Mouse (Mus musculus): ENCODE results near the gene Ano1. TPM values are rescaled to one million over a fixed set of nuclear protein-coding genes. Genes with fewer than 3 reads are reported as not detected.

Gene Ano1
- polyA plus RNA-seq, 1 experiment from 2014 or later: 3.3 TPM

DNA sequence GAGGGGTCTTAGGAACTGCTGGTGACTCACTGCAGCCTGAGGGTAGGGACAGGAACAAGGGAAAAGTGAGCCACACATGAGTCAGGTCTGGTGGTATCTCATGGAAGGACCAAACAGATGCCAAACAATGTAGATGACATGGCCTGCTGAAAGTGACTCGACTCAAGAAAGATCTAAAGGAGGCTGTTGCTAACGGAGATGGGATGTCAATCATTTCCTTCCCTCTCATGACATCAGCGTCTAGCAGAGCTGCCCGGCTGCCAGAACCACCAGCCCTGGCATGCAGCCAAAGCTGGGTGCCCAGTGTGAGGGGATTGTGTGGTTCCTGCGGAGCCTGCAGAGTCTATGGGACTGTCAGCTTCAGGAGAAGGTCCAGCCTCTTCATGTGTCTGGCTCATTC, 67.3 kb downstream of the Ano1 start:
- no peak for ATAC-seq (ENCODE audit: low FRiP score, low read depth)
- Histone ChIP-seq H3K9me3 (no peaks in the 10 kb centered on the region), H3K27ac (no peak overlapping the region)

GRCm38 (mm10) chr7:144680096-144680495, 71.7 kb downstream of the Ano1 start:
- H3K4me1 ChIP-seq: peaks cover 7% of the 10 kb centered on the region
- 84% methylated on average over 5 of the region's 5 CpGs for WGBS

More for the DNA sequence above, 67.3 kb downstream of the Ano1 start:
- no peak overlapping the region for H3K4me3 ChIP-seq
- H3K36me3 ChIP-seq: no peaks in the 10 kb centered on the region
- H3K9ac ChIP-seq: no peak overlapping the region
- no peaks in the 10 kb centered on the region; the same call in 1 of the 2 replicates for H3K4me1 ChIP-seq
- peaks cover 9% of the 10 kb centered on the region for H3K27me3 ChIP-seq (replicated peaks)
- no peak overlapping the region for H3K4me2 ChIP-seq (replicated peaks)
- 62% methylated on average over 5 of the region's 5 CpGs for WGBS

GRCm38 (mm10) chr7:144678241-144679030, 73.3 kb downstream of the Ano1 start:
- 0 out of 2 replicates have a peak overlapping the region, but pooled peaks have one; percentile 39 for H3K9ac ChIP-seq
- H3K27me3 ChIP-seq (replicated peaks): peaks cover 42% of the 10 kb centered on the region
- ATAC-seq (ENCODE audit: low FRiP score, low read depth): no peak
- no peaks in the 10 kb centered on the region for H3K9me3 ChIP-seq
- H3K4me1 ChIP-seq: peaks cover 7% of the 10 kb centered on the region
- no peaks in the 10 kb centered on the region for H3K36me3 ChIP-seq
- 7% methylated on average over 68 of the region's 68 CpGs for WGBS
- peak overlapping the region; percentile 66 for H3K4me2 ChIP-seq (replicated peaks)
- H3K27ac ChIP-seq: no peak overlapping the region
- peak overlapping the region; percentile 32 for H3K4me3 ChIP-seq

More at GRCm38 (mm10) chr7:144680096-144680495, 71.7 kb downstream of the Ano1 start:
- Histone ChIP-seq H3K4me3 (no peak overlapping the region), H3K4me2 (replicated peaks) (no peak overlapping the region), H3K9ac (no peak overlapping the region), H3K27ac (no peak overlapping the region), H3K27me3 (replicated peaks) (peaks cover 42% of the 10 kb centered on the region), H3K36me3 (no peaks in the 10 kb centered on the region), H3K9me3 (no peaks in the 10 kb centered on the region)
- no peak for ATAC-seq (ENCODE audit: low FRiP score, low read depth)

DNA sequence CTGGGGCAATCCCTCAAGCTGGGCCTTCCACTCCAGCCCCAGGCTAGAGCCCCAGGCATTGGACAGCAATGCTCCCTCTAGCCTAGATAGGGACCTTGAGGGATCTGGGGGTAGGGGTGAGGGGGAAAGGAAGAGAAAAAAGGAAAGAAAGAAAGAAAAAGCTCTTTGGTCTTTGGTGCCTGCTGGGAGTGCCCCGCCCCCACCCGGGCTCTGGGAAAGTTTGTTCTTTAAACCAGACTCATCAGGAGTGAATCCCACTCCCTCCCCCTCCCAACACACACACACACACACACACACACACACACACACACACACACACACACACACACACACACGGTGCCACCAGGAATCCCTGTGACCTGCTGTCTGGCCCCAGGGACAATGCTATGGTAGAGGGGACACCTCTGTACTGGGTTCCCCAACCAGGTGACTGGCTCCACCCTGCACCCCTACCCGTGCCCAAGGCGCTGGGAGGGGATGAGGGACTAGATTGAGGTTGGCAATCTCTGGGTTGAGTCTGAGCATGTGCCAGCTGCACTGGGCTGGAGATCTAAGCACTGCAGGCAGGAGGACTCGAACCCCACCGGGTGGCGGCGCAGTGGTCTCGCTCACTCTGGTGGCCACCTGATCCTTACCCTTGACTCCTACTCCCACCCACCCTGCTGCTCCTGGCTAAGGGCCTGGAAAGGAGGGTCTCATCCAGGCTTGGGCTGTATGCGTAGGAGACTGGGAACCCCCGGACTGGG, 74.3 kb downstream of the Ano1 start:
- ATAC-seq (ENCODE audit: low FRiP score, low read depth): 0 out of 2 replicates have a peak, but pooled peaks have one; percentile 29
- H3K4me1 ChIP-seq: peaks cover 7% of the 10 kb centered on the region
- 32% methylated on average over 12 of the region's 12 CpGs for WGBS
- H3K9ac ChIP-seq: no peak overlapping the region
- H3K9me3 ChIP-seq: no peaks in the 10 kb centered on the region
- H3K4me3 ChIP-seq: no peak overlapping the region
- H3K27me3 ChIP-seq (replicated peaks): peaks cover 42% of the 10 kb centered on the region
- 0 out of 2 replicates have a peak overlapping the region, but pooled peaks have one; percentile 66 for H3K4me2 ChIP-seq (replicated peaks)
- H3K36me3 ChIP-seq: no peaks in the 10 kb centered on the region
- no peak overlapping the region for H3K27ac ChIP-seq

GRCm38 (mm10) chr7:144675632-144676031, 76.1 kb downstream of the Ano1 start:
- Histone ChIP-seq H3K27me3 (replicated peaks) (peaks cover 42% of the 10 kb centered on the region), H3K4me3 (no peak overlapping the region), H3K36me3 (no peaks in the 10 kb centered on the region), H3K9me3 (no peaks in the 10 kb centered on the region), H3K27ac (no peak overlapping the region), H3K9ac (no peak overlapping the region), H3K4me1 (peaks cover 7% of the 10 kb centered on the region), H3K4me2 (replicated peaks) (no peak overlapping the region)
- whole genome bisulfite sequencing: 98% methylated on average over 8 of the region's 8 CpGs
- no peak for ATAC-seq (ENCODE audit: low FRiP score, low read depth)

GRCm38 (mm10) chr7:144669895-144670294, 81.9 kb downstream of the Ano1 start:
- no peak overlapping the region for H3K27ac ChIP-seq
- H3K4me1 ChIP-seq: no peaks in the 10 kb centered on the region
- H3K4me3 ChIP-seq: no peak overlapping the region
- H3K9me3 ChIP-seq: no peaks in the 10 kb centered on the region
- no peak overlapping the region for H3K4me2 ChIP-seq (replicated peaks)
- WGBS: 98% methylated on average over 2 of the region's 2 CpGs
- H3K9ac ChIP-seq: no peak overlapping the region
- no peaks in the 10 kb centered on the region for H3K36me3 ChIP-seq
- ATAC-seq (ENCODE audit: low FRiP score, low read depth): no peak
- H3K27me3 ChIP-seq (replicated peaks): 0 out of 2 replicates have a peak, but pooled peaks cover 3% of the 10 kb centered on the region

DNA sequence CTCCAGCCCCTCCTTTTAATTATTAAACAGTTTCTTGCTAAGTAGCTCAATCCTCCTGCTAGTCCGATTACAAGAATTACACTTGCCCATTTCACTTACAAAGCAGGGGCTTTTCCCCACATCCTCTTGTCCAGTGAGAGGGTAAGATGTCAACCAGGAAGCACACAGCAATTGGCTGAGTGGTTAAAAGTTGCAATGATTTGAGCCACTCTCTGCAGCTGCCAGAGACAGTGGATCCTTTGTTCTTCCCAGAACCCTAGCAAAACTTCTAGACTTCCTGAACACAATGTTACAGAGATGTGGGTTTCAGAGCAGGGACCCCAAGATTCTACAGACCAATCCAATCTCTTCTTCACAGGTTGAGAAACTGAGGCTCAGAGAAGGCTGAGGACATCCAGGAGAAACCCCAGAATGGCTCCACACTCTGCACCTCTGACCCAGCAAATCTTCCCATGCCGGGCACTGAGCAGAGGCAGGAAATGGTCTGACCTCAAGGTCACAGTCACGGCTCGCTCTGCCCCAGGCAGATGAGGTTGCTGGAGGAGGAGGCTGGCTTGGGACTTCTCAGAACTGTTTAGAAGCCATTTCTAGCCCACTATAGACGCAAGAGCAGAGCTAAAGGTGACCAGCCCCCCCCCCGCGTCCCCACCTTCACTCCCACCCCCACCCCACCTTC, 83.0 kb downstream of the Ano1 start:
- ATAC-seq (ENCODE audit: low FRiP score, low read depth): no peak
- Histone ChIP-seq H3K4me1 (peaks cover 6% of the 10 kb centered on the region; the same call in 1 of the 2 replicates), H3K9me3 (no peaks in the 10 kb centered on the region), H3K9ac (no peak overlapping the region), H3K4me2 (replicated peaks) (no peak overlapping the region), H3K27me3 (replicated peaks) (0 out of 2 replicates have a peak, but pooled peaks cover 3% of the 10 kb centered on the region), H3K27ac (no peak overlapping the region), H3K36me3 (no peaks in the 10 kb centered on the region), H3K4me3 (no peak overlapping the region)
- WGBS: 53% methylated on average over 7 of the region's 7 CpGs

- 87% methylated on average over 6 of the region's 6 CpGs for WGBS
- no peak for ATAC-seq (ENCODE audit: low FRiP score, low read depth)
- no peaks in the 10 kb centered on the region for H3K36me3 ChIP-seq
Observed at GRCm38 (mm10) chr7:144667091-144667490, 84.7 kb downstream of the Ano1 start.

GRCm38 (mm10) chr7:144665585-144665984, 86.2 kb downstream of the Ano1 start:
- peaks cover 12% of the 10 kb centered on the region for H3K4me1 ChIP-seq
- no peak overlapping the region for H3K27ac ChIP-seq
- H3K36me3 ChIP-seq: no peaks in the 10 kb centered on the region
- 0 out of 2 replicates have a peak, but pooled peaks cover 3% of the 10 kb centered on the region for H3K27me3 ChIP-seq (replicated peaks)
- no peak for ATAC-seq (ENCODE audit: low FRiP score, low read depth)
- no peak overlapping the region for H3K9ac ChIP-seq
- H3K4me2 ChIP-seq (replicated peaks): no peak overlapping the region
- 80% methylated on average over 3 of the region's 3 CpGs for WGBS
- no peak overlapping the region for H3K4me3 ChIP-seq
- H3K9me3 ChIP-seq: no peaks in the 10 kb centered on the region

More at GRCm38 (mm10) chr7:144667091-144667490, 84.7 kb downstream of the Ano1 start:
- Histone ChIP-seq H3K9me3 (no peaks in the 10 kb centered on the region), H3K4me3 (no peak overlapping the region), H3K27me3 (replicated peaks) (0 out of 2 replicates have a peak, but pooled peaks cover 3% of the 10 kb centered on the region), H3K4me1 (peaks cover 12% of the 10 kb centered on the region), H3K4me2 (replicated peaks) (no peak overlapping the region), H3K9ac (no peak overlapping the region), H3K27ac (no peak overlapping the region)

DNA sequence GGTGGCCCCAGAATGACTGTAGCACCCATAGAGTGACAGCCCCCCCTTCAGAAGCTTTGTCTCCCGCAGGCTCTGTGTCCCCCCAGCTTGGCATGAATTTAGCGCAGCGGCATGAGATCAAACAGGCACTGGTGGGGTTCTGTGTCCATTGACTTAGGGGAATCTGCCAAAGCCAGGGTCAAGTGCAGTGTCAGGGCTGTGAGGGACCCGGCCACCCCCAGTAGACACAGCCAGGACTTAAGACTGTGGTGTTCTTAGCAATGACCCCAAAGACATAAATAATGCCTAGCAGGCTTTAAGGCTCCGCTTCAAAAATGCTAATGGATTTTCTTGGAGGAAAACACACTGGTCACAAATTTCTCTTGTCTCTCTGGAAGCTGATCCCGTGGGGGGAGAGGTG, 88.2 kb downstream of the Ano1 start:
- Histone ChIP-seq H3K27ac (no peak overlapping the region), H3K27me3 (replicated peaks) (0 out of 2 replicates have a peak, but pooled peaks cover 3% of the 10 kb centered on the region), H3K9me3 (no peaks in the 10 kb centered on the region), H3K36me3 (no peaks in the 10 kb centered on the region), H3K4me1 (peaks cover 12% of the 10 kb centered on the region), H3K4me2 (replicated peaks) (no peak overlapping the region), H3K4me3 (no peak overlapping the region), H3K9ac (no peak overlapping the region)
- 20% methylated on average over 6 of the region's 6 CpGs for WGBS
- no peak for ATAC-seq (ENCODE audit: low FRiP score, low read depth)

- Histone ChIP-seq H3K27ac (no peak overlapping the region), H3K4me1 (peaks cover 21% of the 10 kb centered on the region)
- ATAC-seq (ENCODE audit: low FRiP score, low read depth): no peak
Observed at GRCm38 (mm10) chr7:144656261-144656967, 95.4 kb downstream of the Ano1 start.

More at GRCm38 (mm10) chr7:144656261-144656967, 95.4 kb downstream of the Ano1 start:
- Histone ChIP-seq H3K9ac (no peak overlapping the region), H3K9me3 (no peaks in the 10 kb centered on the region), H3K4me3 (no peak overlapping the region), H3K36me3 (no peaks in the 10 kb centered on the region), H3K4me2 (replicated peaks) (no peak overlapping the region), H3K27me3 (replicated peaks) (no peaks in the 10 kb centered on the region; the same call in 1 of the 2 replicates)
- WGBS: 91% methylated on average over 9 of the region's 9 CpGs

Measured in neural tube, embryonic 12.5 days (tissue).